Comparison of ENCODE assay signal across 15 mouse cellular contexts in genomic region chr4:98400926-98401583, GRCm38 (mm10). TPM values are rescaled to one million over a fixed set of nuclear protein-coding genes. Genes with fewer than 3 reads are reported as not detected.
DNase-seq lines count a peak whose midpoint lies in the region; ATAC-seq and TF ChIP-seq lines count a peak whose summit lies in the region.
"Had no signal": no experiment of that assay in that cellular context is flagged by ENCODE, and none has a peak within 500 bp of the region (broad histone marks: within the 10 kb centered on the region; RNA-seq: fewer than 3 reads in every experiment).

No protein-coding gene starts in this region.

- no peak overlapping the region for H3K4me3 ChIP-seq in kidney, postnatal 0 days (replicated peaks; ENCODE audit: low read depth, low read length)
- H3K4me3 ChIP-seq in stomach, embryonic 16.5 days (replicated peaks; ENCODE audit: low read length): no peak overlapping the region
- no peak overlapping the region for H3K4me3 ChIP-seq in cerebellum, adult 2 months (replicated peaks; ENCODE audit: insufficient read depth, low read depth, low read length)
- no peak overlapping the region for H3K4me3 ChIP-seq in hindbrain, embryonic 11.5 days (ENCODE audit: low read depth, low read length)
- H3K4me3 ChIP-seq: forebrain, embryonic 10.5 days; limb, embryonic 13.5 days; midbrain, embryonic 13.5 days had no signal

- no peak for TF ChIP-seq POLR2A in cerebellum, adult 2 months (IDR thresholded peaks at IDR 0.05; ENCODE audit: borderline replicate concordance, insufficient read depth, low read length)

- no peaks in the 10 kb centered on the region for H3K9me3 ChIP-seq in kidney, postnatal 0 days (replicated peaks; ENCODE audit: low read length)
- no peaks in the 10 kb centered on the region for H3K9me3 ChIP-seq in stomach, embryonic 16.5 days (replicated peaks; ENCODE audit: control insufficient read depth, low read length)
- H3K9me3 ChIP-seq in hindbrain, embryonic 11.5 days (ENCODE audit: control insufficient read depth, low read length): no peaks in the 10 kb centered on the region
- H3K9me3 ChIP-seq: forebrain, embryonic 10.5 days; limb, embryonic 13.5 days; midbrain, embryonic 13.5 days had no signal

- H3K36me3 ChIP-seq in kidney, postnatal 0 days (ENCODE audit: insufficient read depth, low read length): no peaks in the 10 kb centered on the region
- H3K36me3 ChIP-seq in stomach, embryonic 16.5 days (ENCODE audit: control insufficient read depth, insufficient read depth, low read length): no peaks in the 10 kb centered on the region
- no peaks in the 10 kb centered on the region for H3K36me3 ChIP-seq in hindbrain, embryonic 11.5 days (ENCODE audit: control insufficient read depth, insufficient read depth, low read length)
- H3K36me3 ChIP-seq: forebrain, embryonic 10.5 days; limb, embryonic 13.5 days; midbrain, embryonic 13.5 days had no signal

- H3K4me1 ChIP-seq in kidney, postnatal 0 days (replicated peaks; ENCODE audit: insufficient read depth, low read length): peaks cover 3% of the 10 kb centered on the region; the same call in 1 of the 2 replicates
- peaks cover 12% of the 10 kb centered on the region; the same call in 1 of the 2 replicates for H3K4me1 ChIP-seq in stomach, embryonic 16.5 days (ENCODE audit: control insufficient read depth, insufficient read depth, low read length)
- H3K4me1 ChIP-seq in cerebellum, adult 2 months (ENCODE audit: control insufficient read depth, insufficient read depth, low read length): no peaks in the 10 kb centered on the region
- no peaks in the 10 kb centered on the region for H3K4me1 ChIP-seq in hindbrain, embryonic 11.5 days (replicated peaks; ENCODE audit: control insufficient read depth, insufficient read depth, low read length)

- no peaks in the 10 kb centered on the region for H3K27me3 ChIP-seq in kidney, postnatal 0 days (ENCODE audit: insufficient read depth, low read length)
- no peaks in the 10 kb centered on the region for H3K27me3 ChIP-seq in stomach, embryonic 16.5 days (ENCODE audit: control insufficient read depth, insufficient read depth, low read length)
- H3K27me3 ChIP-seq in cerebellum, adult 2 months (ENCODE audit: control insufficient read depth, insufficient read depth, low read length): no peaks in the 10 kb centered on the region
- H3K27me3 ChIP-seq in hindbrain, embryonic 11.5 days (ENCODE audit: control insufficient read depth, insufficient read depth, low read length): no peaks in the 10 kb centered on the region
- H3K27me3 ChIP-seq: limb, embryonic 13.5 days; midbrain, embryonic 13.5 days had no signal

- no peak overlapping the region for H3K4me2 ChIP-seq in kidney, postnatal 0 days (ENCODE audit: low read length)
- 0 out of 2 replicates have a peak overlapping the region, but pooled peaks have one; percentile 16 for H3K4me2 ChIP-seq in stomach, embryonic 16.5 days (ENCODE audit: low read depth, low read length)
- H3K4me2 ChIP-seq in hindbrain, embryonic 11.5 days (replicated peaks; ENCODE audit: low read depth, low read length): no peak overlapping the region
- H3K4me2 ChIP-seq: limb, embryonic 13.5 days; midbrain, embryonic 13.5 days had no signal

- H3K9ac ChIP-seq in kidney, postnatal 0 days (ENCODE audit: low read depth, low read length): no peak overlapping the region
- no peak overlapping the region for H3K9ac ChIP-seq in stomach, embryonic 16.5 days (ENCODE audit: low read length)
- no peak overlapping the region for H3K9ac ChIP-seq in hindbrain, embryonic 11.5 days (ENCODE audit: low read depth, low read length)
- H3K9ac ChIP-seq: limb, embryonic 13.5 days; midbrain, embryonic 13.5 days had no signal

- ATAC-seq in kidney, postnatal 0 days (replicated peaks; ENCODE audit: low FRiP score, low read depth): peak; percentile 63; the same call in 1 of the 2 replicates
- ATAC-seq in stomach, embryonic 16.5 days (ENCODE audit: insufficient read depth, low FRiP score): peak; percentile 76; the same call in 1 of the 2 replicates
- no peak for ATAC-seq in hindbrain, embryonic 11.5 days (ENCODE audit: low FRiP score)
- ATAC-seq: midbrain, embryonic 13.5 days had no signal

- no peak for TF ChIP-seq CTCF in kidney, postnatal 0 days (IDR thresholded peaks at IDR 0.05; ENCODE audit: low read depth)
- TF ChIP-seq CTCF in cerebellum, adult 2 months (IDR thresholded peaks at IDR 0.05; ENCODE audit: borderline replicate concordance, insufficient read depth, low read depth, low read length): no peak

- 22% methylated on average over 6 of the region's 6 CpGs for WGBS in kidney, postnatal 0 days
- 28% methylated on average over 6 of the region's 6 CpGs for WGBS in stomach, embryonic 16.5 days
- 62% methylated on average over 6 of the region's 6 CpGs for WGBS in cerebellum, adult 2 months
- WGBS in hindbrain, embryonic 11.5 days: 51% methylated on average over 6 of the region's 6 CpGs

- DNase-seq in embryo, embryonic 10 days (ENCODE audit: low spot score): peak; percentile 46
- DNase-seq in embryo, embryonic 11 days: no peak
- DNase-seq in lung, adult 18-20 months: peak; percentile 16 to 25
- no peak for DNase-seq in lung, postnatal 14 days
- peak; percentile 64 for DNase-seq in kidney, postnatal 0 days (ENCODE audit: low spot score)
- no peak for DNase-seq in cerebellum, adult 2 months
- DNase-seq in hindbrain, embryonic 11.5 days (ENCODE audit: low spot score): no peak
- DNase-seq: adrenal gland, postnatal 25 days; cerebellum, adult 8-10 months; gastrocnemius, postnatal 14 days; spleen, adult 18-20 months had no signal

- H3K27ac ChIP-seq in kidney, postnatal 0 days: peak overlapping the region; percentile 55
- H3K27ac ChIP-seq in stomach, embryonic 16.5 days (ENCODE audit: low read length): peak overlapping the region; percentile 43; the same call in 1 of the 2 replicates
- no peak overlapping the region for H3K27ac ChIP-seq in cerebellum, adult 2 months (ENCODE audit: insufficient read depth, low read length)
- H3K27ac ChIP-seq in hindbrain, embryonic 11.5 days (ENCODE audit: low read depth, low read length): no peak overlapping the region
- H3K27ac ChIP-seq: forebrain, embryonic 10.5 days; limb, embryonic 13.5 days; midbrain, embryonic 13.5 days had no signal

RNA-seq across cellular contexts. Expression of gene Patj, which starts 5.5 kb away (rescaled TPM):
- polyA plus RNA-seq in kidney, postnatal 0 days (2015; fragmentation: Nextera tagmentation; extraction: Ambion mirVana): 15.2 and 22.5 TPM in 2 replicates
- polyA plus RNA-seq in stomach, embryonic 16.5 days (2015; fragmentation: Nextera tagmentation; extraction: Ambion mirVana): 19.0 and 24.0 TPM in 2 replicates
- 124 and 141 TPM in 2 replicates for polyA plus RNA-seq in cerebellum, adult 2 months (2012; rRNA removed)
- 8.6 and 9.7 TPM in 2 replicates for polyA plus RNA-seq in hindbrain, embryonic 11.5 days (2014; fragmentation: Nextera tagmentation; extraction: Ambion mirVana)

RNA-seq across cellular contexts. Expression of gene Tm2d1, which starts 17.9 kb away (rescaled TPM):
- polyA plus RNA-seq in kidney, postnatal 0 days (2015; fragmentation: Nextera tagmentation; extraction: Ambion mirVana): 172 and 178 TPM in 2 replicates
- polyA plus RNA-seq in stomach, embryonic 16.5 days (2015; fragmentation: Nextera tagmentation; extraction: Ambion mirVana): 78.5 and 90.3 TPM in 2 replicates
- polyA plus RNA-seq in cerebellum, adult 2 months (2012; rRNA removed): 61.3 and 63.1 TPM in 2 replicates
- 108 and 114 TPM in 2 replicates for polyA plus RNA-seq in hindbrain, embryonic 11.5 days (2014; fragmentation: Nextera tagmentation; extraction: Ambion mirVana)

Comparison
In these comparisons a context has a peak if more than half of its experiments do, and no peak if none do; other contexts are left out.
1. DNase-seq: peak in embryo, embryonic 10 days (single experiment), lung, adult 18-20 months (2 of 2) and kidney, postnatal 0 days (single experiment); none in embryo, embryonic 11 days (single experiment), lung, postnatal 14 days (single experiment), cerebellum, adult 2 months (0 of 2) and hindbrain, embryonic 11.5 days (single experiment).
2. H3K27ac ChIP-seq: peak in kidney, postnatal 0 days (single experiment) and stomach, embryonic 16.5 days (single experiment); none in cerebellum, adult 2 months (single experiment) and hindbrain, embryonic 11.5 days (single experiment).